Mouse (Mus musculus) G1E (cell line): ENCODE measurements around the gene Lats2.

Experiments used
- GATA1 ChIP-seq: IDR thresholded peaks from 2 replicates; pipeline ENCODE4 v1.6.1; 2012; ENCODE audit warnings: borderline replicate concordance, low read length, inconsistent platforms, mixed read lengths
- TAL1 ChIP-seq: conservative IDR thresholded peaks from 2 replicates; pipeline ENCODE4 v1.6.1; 2012; ENCODE audit warnings: low read depth, low read length, inconsistent platforms, mixed read lengths

DNA sequence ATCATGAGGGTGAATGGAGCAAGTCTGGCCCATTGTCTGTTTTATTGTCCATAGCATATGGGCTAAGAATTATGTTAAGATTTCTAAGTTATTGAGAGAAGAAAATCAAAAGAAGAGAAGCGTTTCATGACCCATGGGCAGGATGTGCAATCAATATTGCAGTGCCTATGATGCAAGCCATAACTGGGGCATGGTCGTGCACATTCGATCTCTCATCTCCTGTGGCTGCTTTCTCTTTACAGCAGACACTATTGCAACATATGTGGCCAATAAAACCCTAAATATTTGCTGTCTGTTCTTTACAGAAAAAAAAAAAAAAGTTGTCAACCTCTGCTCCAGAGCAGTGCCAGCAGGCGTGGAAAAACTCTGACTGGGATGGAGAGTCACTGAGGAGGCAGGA lies 2.1 kb downstream of the Lats2 start:
- TF ChIP-seq GATA1 (no peak), TAL1 (no peak)
